ENCODE assay signal across 10 mouse cellular contexts in genomic region chr2:33254318-33254985, GRCm38 (mm10). TPM values are rescaled to one million over a fixed set of nuclear protein-coding genes. Genes with fewer than 3 reads are reported as not detected.
DNase-seq lines count a peak whose midpoint lies in the region; ATAC-seq and TF ChIP-seq lines count a peak whose summit lies in the region.
"Had no signal": no experiment of that assay in that cellular context is flagged by ENCODE, and none has a peak within 500 bp of the region (broad histone marks: within the 10 kb centered on the region; RNA-seq: fewer than 3 reads in every experiment).

No protein-coding gene starts in this region.

- H3K4me1 ChIP-seq in heart, adult 2 months (ENCODE audit: control insufficient read depth, insufficient read depth, low read length): peaks cover 20% of the 10 kb centered on the region
- H3K4me1 ChIP-seq in neural tube, embryonic 13.5 days (replicated peaks): peaks cover 17% of the 10 kb centered on the region
- H3K4me1 ChIP-seq in neural tube, embryonic 15.5 days: peaks cover 17% of the 10 kb centered on the region

- WGBS in heart, adult 2 months: 60% methylated on average over 9 of the region's 9 CpGs
- 87% methylated on average over 9 of the region's 9 CpGs for WGBS in neural tube, embryonic 13.5 days
- 80% methylated on average over 9 of the region's 9 CpGs for WGBS in neural tube, embryonic 15.5 days

- intact Hi-C loops in heart, adult 2 months (cut with DNase I): no loop called here
- intact Hi-C loops in gastrocnemius, postnatal 14 days (cut with DNase I; ENCODE audit: low total_unique reads): no loop called here

- no peaks in the 10 kb centered on the region for H3K27me3 ChIP-seq in heart, adult 2 months (ENCODE audit: control insufficient read depth, insufficient read depth, low read length)
- no peaks in the 10 kb centered on the region for H3K27me3 ChIP-seq in neural tube, embryonic 13.5 days
- H3K27me3 ChIP-seq in neural tube, embryonic 15.5 days (replicated peaks): no peaks in the 10 kb centered on the region
- H3K27me3 ChIP-seq: forebrain, embryonic 13.5 days had no signal

- no peak overlapping the region for H3K4me2 ChIP-seq in neural tube, embryonic 13.5 days
- H3K4me2 ChIP-seq in neural tube, embryonic 15.5 days: no peak overlapping the region
- H3K4me2 ChIP-seq: forebrain, embryonic 13.5 days had no signal

- ATAC-seq in neural tube, embryonic 13.5 days (ENCODE audit: low read depth): no peak
- no peak for ATAC-seq in neural tube, embryonic 15.5 days (ENCODE audit: low FRiP score)
- ATAC-seq: forebrain, embryonic 13.5 days; inflammation-experienced regulatory T-cells, adult 6 months had no signal

- H3K4me3 ChIP-seq in heart, adult 2 months: no peak overlapping the region
- no peak overlapping the region for H3K4me3 ChIP-seq in neural tube, embryonic 13.5 days
- H3K4me3 ChIP-seq in neural tube, embryonic 15.5 days (replicated peaks): no peak overlapping the region
- H3K4me3 ChIP-seq: forebrain, embryonic 13.5 days had no signal

- no peaks in the 10 kb centered on the region for H3K9me3 ChIP-seq in neural tube, embryonic 13.5 days
- no peaks in the 10 kb centered on the region for H3K9me3 ChIP-seq in neural tube, embryonic 15.5 days (replicated peaks)
- H3K9me3 ChIP-seq: forebrain, embryonic 13.5 days had no signal

- no peak for TF ChIP-seq CTCF in heart, adult 2 months (IDR thresholded peaks at IDR 0.05)

- H3K36me3 ChIP-seq in heart, adult 2 months (ENCODE audit: control insufficient read depth, insufficient read depth, low read length): peaks cover 2% of the 10 kb centered on the region
- peaks cover 32% of the 10 kb centered on the region for H3K36me3 ChIP-seq in neural tube, embryonic 13.5 days
- H3K36me3 ChIP-seq in neural tube, embryonic 15.5 days: peaks cover 4% of the 10 kb centered on the region; the same call in 1 of the 2 replicates

- no peak for TF ChIP-seq EP300 in heart, adult 2 months (IDR thresholded peaks at IDR 0.05; ENCODE audit: insufficient read depth, low read depth, low read length)

- H3K27ac ChIP-seq in heart, adult 2 months: peak overlapping the region; percentile 66
- 0 out of 2 replicates have a peak overlapping the region, but pooled peaks have one; percentile 13 for H3K27ac ChIP-seq in neural tube, embryonic 13.5 days (replicated peaks)
- no peak overlapping the region for H3K27ac ChIP-seq in neural tube, embryonic 15.5 days (replicated peaks)
- H3K27ac ChIP-seq: stomach, postnatal 0 days had no signal

- DNase-seq in heart, adult 2 months: no peak
- DNase-seq in heart, adult 9 months (ENCODE audit: low spot score in 2 of 2): no peak
- DNase-seq in gastrocnemius, postnatal 14 days: peak; percentile 54
- DNase-seq in spleen, postnatal 36 days (ENCODE audit: low spot score in 2 of 2): no peak
- DNase-seq in left cerebral cortex, adult 9 months (ENCODE audit: low spot score in 2 of 2): no peak

- H3K79me2 ChIP-seq in heart, adult 2 months (replicated peaks; ENCODE audit: control insufficient read depth, insufficient read depth, low read length): no peaks in the 10 kb centered on the region

- no peak for TF ChIP-seq POLR2A in heart, adult 2 months (IDR thresholded peaks at IDR 0.05; ENCODE audit: insufficient read depth, low read depth, low read length)

- 0 out of 2 replicates have a peak overlapping the region, but pooled peaks have one; percentile 49 for H3K9ac ChIP-seq in heart, adult 2 months (ENCODE audit: low read depth, low read length)
- H3K9ac ChIP-seq in neural tube, embryonic 13.5 days: no peak overlapping the region
- H3K9ac ChIP-seq in neural tube, embryonic 15.5 days (replicated peaks): no peak overlapping the region
- H3K9ac ChIP-seq: forebrain, embryonic 13.5 days had no signal

RNA-seq across cellular contexts. Expression of gene Angptl2, which starts 38.6 kb away (rescaled TPM):
- total RNA-seq in heart, adult 2 months (2021): 10 to 100 TPM; 45.3 to 46.2 TPM
- 91.4 and 128 TPM in 2 replicates for polyA plus RNA-seq in heart, adult 2 months (2012; rRNA removed)
- polyA plus RNA-seq in neural tube, embryonic 13.5 days (2015; fragmentation: Nextera tagmentation; extraction: Ambion mirVana): 18.2 and 18.9 TPM in 2 replicates
- polyA plus RNA-seq in neural tube, embryonic 15.5 days (2015; fragmentation: Nextera tagmentation; extraction: Ambion mirVana): 12.0 and 18.0 TPM in 2 replicates
- total RNA-seq in gastrocnemius, postnatal 14 days (2021): 100 to 1,000 TPM; 121 to 163 TPM
